Mouse (Mus musculus): ENCODE results near the gene Pth2r. TPM values are rescaled to one million over a fixed set of nuclear protein-coding genes. Genes with fewer than 3 reads are reported as not detected.

Pth2r gene
- total RNA-seq, 2 experiments from 2014 or later = 0.30 TPM

Other genes with a start within 250 kb of the Pth2r start
- not detected for gene Akr1cl, start 249.3 kb upstream of the Pth2r start, total RNA-seq (2021)
- not detected for gene Cryge, start 230.9 kb upstream of the Pth2r start, total RNA-seq (2021)
- not detected for gene Crygd, start 218.6 kb upstream of the Pth2r start, total RNA-seq (2021)
- not detected for gene Crygc, start 208.4 kb upstream of the Pth2r start, total RNA-seq (2021)
- not detected for gene Crygb, start 199.8 kb upstream of the Pth2r start, total RNA-seq (2021)
- gene Cryga, start 178.7 kb upstream of the Pth2r start, total RNA-seq (2021) = under 1 TPM in 1 of 2 experiments, not detected in 1; 0.48 TPM
- under 1 TPM in 1 of 2 experiments, not detected in 1; 0.54 TPM for gene Gm28845, start 162.5 kb upstream of the Pth2r start, total RNA-seq (2021)
- 1 to 10 TPM; 9.3 to 9.5 TPM for gene D630023F18Rik, start 158.8 kb upstream of the Pth2r start, total RNA-seq (2021)
- gene Idh1, start 95.6 kb upstream of the Pth2r start, total RNA-seq (2021) = 10 to 100 TPM; 40.0 to 47.8 TPM
- 10 to 100 TPM; 39.2 to 42.2 TPM for gene Pikfyve, start 95.4 kb upstream of the Pth2r start, total RNA-seq (2021)

Measured in layer of hippocampus, adult 18-20 months (tissue).